Mouse (Mus musculus): ENCODE results near the gene Cntnap2. TPM values are rescaled to one million over a fixed set of nuclear protein-coding genes. Genes with fewer than 3 reads are reported as not detected.

Gene Cntnap2
- polyA plus RNA-seq, 1 experiment, result not detected

- TF ChIP-seq CTCF (IDR thresholded peaks at IDR 0.05; ENCODE audit: low read depth, low read length) (no peak), POLR2A (IDR thresholded peaks at IDR 0.05; ENCODE audit: borderline replicate concordance, low read depth, low read length) (no peak)
- H3K27ac ChIP-seq (ENCODE audit: insufficient read depth, low read depth, low read length), result no peak overlapping the region
- no peaks in the 10 kb centered on the region for H3K4me1 ChIP-seq (ENCODE audit: control insufficient read depth, insufficient read depth, low read length)
- no peak overlapping the region for H3K4me3 ChIP-seq (ENCODE audit: insufficient read depth, low read length)
Measured at GRCm38 (mm10) chr6:46972640-46973039, 1913.5 kb downstream of the Cntnap2 start.

- Histone ChIP-seq H3K4me1 (ENCODE audit: control insufficient read depth, insufficient read depth, low read length) (no peaks in the 10 kb centered on the region), H3K4me3 (ENCODE audit: insufficient read depth, low read length) (no peak overlapping the region), H3K27ac (ENCODE audit: insufficient read depth, low read depth, low read length) (no peak overlapping the region)
- TF ChIP-seq CTCF (IDR thresholded peaks at IDR 0.05; ENCODE audit: low read depth, low read length), result no peak
- no peak for TF ChIP-seq POLR2A (IDR thresholded peaks at IDR 0.05; ENCODE audit: borderline replicate concordance, low read depth, low read length)
Measured at GRCm38 (mm10) chr6:46996010-46996602, 1936.9 kb downstream of the Cntnap2 start.

- H3K4me3 ChIP-seq (ENCODE audit: insufficient read depth, low read length), result no peak overlapping the region
- H3K4me1 ChIP-seq (ENCODE audit: control insufficient read depth, insufficient read depth, low read length), result no peaks in the 10 kb centered on the region
- TF ChIP-seq CTCF (IDR thresholded peaks at IDR 0.05; ENCODE audit: low read depth, low read length) (no peak), POLR2A (IDR thresholded peaks at IDR 0.05; ENCODE audit: borderline replicate concordance, low read depth, low read length) (no peak)
- H3K27ac ChIP-seq (ENCODE audit: insufficient read depth, low read depth, low read length), result no peak overlapping the region
Measured at GRCm38 (mm10) chr6:47004430-47004829, 1945.3 kb downstream of the Cntnap2 start.

GRCm38 (mm10) chr6:47012933-47013332 lies 1953.8 kb downstream of the Cntnap2 start:
- no peaks in the 10 kb centered on the region for H3K4me1 ChIP-seq (ENCODE audit: control insufficient read depth, insufficient read depth, low read length)
- H3K4me3 ChIP-seq (ENCODE audit: insufficient read depth, low read length), result no peak overlapping the region
- TF ChIP-seq CTCF (IDR thresholded peaks at IDR 0.05; ENCODE audit: low read depth, low read length) (no peak), POLR2A (IDR thresholded peaks at IDR 0.05; ENCODE audit: borderline replicate concordance, low read depth, low read length) (no peak)
- no peak overlapping the region for H3K27ac ChIP-seq (ENCODE audit: insufficient read depth, low read depth, low read length)

GRCm38 (mm10) chr6:47013535-47013934 lies 1954.4 kb downstream of the Cntnap2 start:
- H3K4me3 ChIP-seq (ENCODE audit: insufficient read depth, low read length), result no peak overlapping the region
- H3K27ac ChIP-seq (ENCODE audit: insufficient read depth, low read depth, low read length), result no peak overlapping the region
- TF ChIP-seq CTCF (IDR thresholded peaks at IDR 0.05; ENCODE audit: low read depth, low read length) (no peak), POLR2A (IDR thresholded peaks at IDR 0.05; ENCODE audit: borderline replicate concordance, low read depth, low read length) (no peak)
- H3K4me1 ChIP-seq (ENCODE audit: control insufficient read depth, insufficient read depth, low read length), result no peaks in the 10 kb centered on the region

- H3K4me3 ChIP-seq (ENCODE audit: insufficient read depth, low read length), result no peak overlapping the region
- TF ChIP-seq POLR2A (IDR thresholded peaks at IDR 0.05; ENCODE audit: borderline replicate concordance, low read depth, low read length) (no peak), CTCF (IDR thresholded peaks at IDR 0.05; ENCODE audit: low read depth, low read length) (no peak)
- H3K27ac ChIP-seq (ENCODE audit: insufficient read depth, low read depth, low read length), result no peak overlapping the region
- no peaks in the 10 kb centered on the region for H3K4me1 ChIP-seq (ENCODE audit: control insufficient read depth, insufficient read depth, low read length)
Measured at GRCm38 (mm10) chr6:47014886-47015586, 1955.9 kb downstream of the Cntnap2 start.

- Histone ChIP-seq H3K4me1 (ENCODE audit: control insufficient read depth, insufficient read depth, low read length) (no peaks in the 10 kb centered on the region), H3K27ac (ENCODE audit: insufficient read depth, low read depth, low read length) (no peak overlapping the region), H3K4me3 (ENCODE audit: insufficient read depth, low read length) (no peak overlapping the region)
- TF ChIP-seq POLR2A (IDR thresholded peaks at IDR 0.05; ENCODE audit: borderline replicate concordance, low read depth, low read length) (no peak), CTCF (IDR thresholded peaks at IDR 0.05; ENCODE audit: low read depth, low read length) (no peak)
Measured at GRCm38 (mm10) chr6:47026064-47026686, 1967.0 kb downstream of the Cntnap2 start.

- H3K4me3 ChIP-seq (ENCODE audit: insufficient read depth, low read length), result no peak overlapping the region
- H3K4me1 ChIP-seq (ENCODE audit: control insufficient read depth, insufficient read depth, low read length), result no peaks in the 10 kb centered on the region
- TF ChIP-seq POLR2A (IDR thresholded peaks at IDR 0.05; ENCODE audit: borderline replicate concordance, low read depth, low read length) (no peak), CTCF (IDR thresholded peaks at IDR 0.05; ENCODE audit: low read depth, low read length) (no peak)
- H3K27ac ChIP-seq (ENCODE audit: insufficient read depth, low read depth, low read length), result no peak overlapping the region
Measured at GRCm38 (mm10) chr6:47031362-47031761, 1972.2 kb downstream of the Cntnap2 start.

- no peak for TF ChIP-seq CTCF (IDR thresholded peaks at IDR 0.05; ENCODE audit: low read depth, low read length)
- no peak for TF ChIP-seq POLR2A (IDR thresholded peaks at IDR 0.05; ENCODE audit: borderline replicate concordance, low read depth, low read length)
- H3K4me3 ChIP-seq (ENCODE audit: insufficient read depth, low read length), result no peak overlapping the region
- H3K27ac ChIP-seq (ENCODE audit: insufficient read depth, low read depth, low read length), result no peak overlapping the region
- no peaks in the 10 kb centered on the region for H3K4me1 ChIP-seq (ENCODE audit: control insufficient read depth, insufficient read depth, low read length)
Measured at GRCm38 (mm10) chr6:47042602-47043001, 1983.4 kb downstream of the Cntnap2 start.

GRCm38 (mm10) chr6:47043586-47043985 lies 1984.4 kb downstream of the Cntnap2 start:
- Histone ChIP-seq H3K27ac (ENCODE audit: insufficient read depth, low read depth, low read length) (no peak overlapping the region), H3K4me1 (ENCODE audit: control insufficient read depth, insufficient read depth, low read length) (no peaks in the 10 kb centered on the region), H3K4me3 (ENCODE audit: insufficient read depth, low read length) (no peak overlapping the region)
- TF ChIP-seq POLR2A (IDR thresholded peaks at IDR 0.05; ENCODE audit: borderline replicate concordance, low read depth, low read length) (no peak), CTCF (IDR thresholded peaks at IDR 0.05; ENCODE audit: low read depth, low read length) (no peak)
